Mouse (Mus musculus): Measurements from ENCODE around the gene Fam166b.

DNA sequence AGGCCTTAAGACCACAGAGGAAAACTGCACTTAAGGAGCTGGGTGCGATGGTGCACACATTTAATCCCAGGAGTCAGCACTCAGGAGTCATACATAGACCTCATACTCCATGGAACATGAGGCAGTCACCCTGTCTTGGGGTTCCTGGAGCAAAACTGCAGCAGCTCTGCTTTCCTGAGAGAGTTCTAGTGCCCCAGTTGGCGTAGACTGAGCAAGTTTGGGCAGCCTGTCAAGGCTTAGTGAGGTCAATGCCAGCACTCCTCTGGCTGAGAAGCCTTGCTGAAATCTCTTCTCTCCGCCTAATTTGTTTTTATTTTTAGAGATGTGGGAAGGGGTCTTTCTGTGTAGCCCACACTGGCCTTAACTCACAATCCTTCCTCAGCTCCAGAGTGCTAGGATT lies 19.6 kb upstream of the Fam166b start:
- TF ChIP-seq GATA1 (IDR thresholded peaks at IDR 0.05; ENCODE audit: low read length) (no peak), TAL1 (IDR thresholded peaks at IDR 0.05; ENCODE audit: low read length) (no peak)

Measured in erythroblast, embryonic 14.5 days (primary cell).